ENCODE assay signal across 15 mouse cellular contexts in the genomic region with DNA sequence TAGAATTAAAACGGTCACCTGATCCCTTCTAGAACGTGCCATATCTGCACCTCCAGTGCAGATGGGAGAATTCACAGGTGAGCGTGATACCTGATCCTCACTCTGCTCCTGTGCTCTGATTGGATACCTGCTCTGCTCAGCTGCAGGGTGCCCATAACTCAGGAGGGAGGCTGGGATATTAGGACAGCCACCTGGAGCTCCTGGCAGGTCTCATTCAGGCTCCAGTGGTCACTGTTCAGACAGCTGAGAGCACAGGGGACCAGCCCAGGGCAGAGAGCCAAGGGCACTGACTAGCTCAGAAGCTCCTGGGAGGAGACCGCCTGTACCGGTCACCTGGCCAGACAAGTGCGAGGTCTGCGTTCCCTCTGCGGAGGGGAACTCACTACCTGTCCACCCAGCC.
A peak's percentile ranks its signal among the peaks of the same experiment; 100 is the strongest.
DNase-seq lines count a peak whose midpoint lies in the region; ATAC-seq and TF ChIP-seq lines count a peak whose summit lies in the region.
"Had no signal": no experiment of that assay in that cellular context is flagged by ENCODE, and none has a peak within 500 bp of the region (broad histone marks: within the 10 kb centered on the region; RNA-seq: fewer than 3 reads in every experiment).

No protein-coding gene starts in this region.

- TF ChIP-seq CTCF in kidney, adult 2 months (conservative IDR thresholded peaks at IDR 0.05; ENCODE audit: insufficient read depth, insufficient read length, low read depth, low read length) = no peak

- peaks cover 18% of the 10 kb centered on the region for H3K4me1 ChIP-seq in limb, embryonic 13.5 days
- H3K4me1 ChIP-seq in limb, embryonic 10.5 days = peaks cover 41% of the 10 kb centered on the region
- H3K4me1 ChIP-seq in kidney, adult 2 months (ENCODE audit: control insufficient read depth, insufficient read depth, low read length) = 0 out of 2 replicates have a peak, but pooled peaks cover 3% of the 10 kb centered on the region
- no peaks in the 10 kb centered on the region for H3K4me1 ChIP-seq in midbrain, embryonic 14.5 days (ENCODE audit: control insufficient read depth, insufficient read depth, low read length)

- no peaks in the 10 kb centered on the region for H3K36me3 ChIP-seq in limb, embryonic 13.5 days
- no peaks in the 10 kb centered on the region for H3K36me3 ChIP-seq in limb, embryonic 10.5 days
- no peaks in the 10 kb centered on the region for H3K36me3 ChIP-seq in kidney, adult 2 months (ENCODE audit: control insufficient read depth, insufficient read depth, low read length)
- H3K36me3 ChIP-seq in midbrain, embryonic 14.5 days (ENCODE audit: control insufficient read depth, insufficient read depth, low read length) = no peaks in the 10 kb centered on the region
- H3K36me3 ChIP-seq: hindbrain, embryonic 10.5 days; limb, embryonic 12.5 days had no signal

- H3K4me2 ChIP-seq in limb, embryonic 13.5 days (replicated peaks) = no peak overlapping the region
- no peak overlapping the region for H3K4me2 ChIP-seq in midbrain, embryonic 14.5 days (ENCODE audit: low read length)
- H3K4me2 ChIP-seq: limb, embryonic 12.5 days had no signal

- 0 out of 2 replicates have a peak, but pooled peaks have one; percentile 32 for ATAC-seq in limb, embryonic 13.5 days (ENCODE audit: low FRiP score, low read depth)
- ATAC-seq in midbrain, embryonic 14.5 days (ENCODE audit: low FRiP score, low TSS enrichment) = no peak
- ATAC-seq: liver, postnatal 0 days; Patski had no signal

- peak; percentile 37 for DNase-seq in cerebellum, adult 11 months
- DNase-seq in cerebellum, adult 9-11 months = no peak
- no peak for DNase-seq in limb, embryonic 10.5 days (ENCODE audit: low spot score)
- peak; percentile 59 for DNase-seq in kidney, adult 2 months
- DNase-seq in kidney, postnatal 36 days = peak; percentile 57 to 77
- DNase-seq in midbrain, embryonic 14.5 days = no peak
- DNase-seq in urinary bladder, postnatal 4 days (ENCODE audit: low spot score in 2 of 2) = no peak
- DNase-seq: layer of hippocampus, postnatal 36 days; liver, postnatal 0 days; right cerebral cortex, postnatal 14 days had no signal

- no peaks in the 10 kb centered on the region for H3K9me3 ChIP-seq in limb, embryonic 13.5 days
- no peaks in the 10 kb centered on the region for H3K9me3 ChIP-seq in limb, embryonic 10.5 days (replicated peaks)
- H3K9me3 ChIP-seq in midbrain, embryonic 14.5 days (ENCODE audit: control insufficient read depth, low read length) = no peaks in the 10 kb centered on the region
- H3K9me3 ChIP-seq: hindbrain, embryonic 10.5 days; limb, embryonic 12.5 days; megakaryocyte, embryonic 14.5 days had no signal

- peaks cover 14% of the 10 kb centered on the region for H3K27me3 ChIP-seq in limb, embryonic 13.5 days
- peaks cover 23% of the 10 kb centered on the region for H3K27me3 ChIP-seq in limb, embryonic 10.5 days (ENCODE audit: low read depth, poor library complexity, severe bottlenecking)
- no peaks in the 10 kb centered on the region for H3K27me3 ChIP-seq in kidney, adult 2 months (replicated peaks; ENCODE audit: control insufficient read depth, insufficient read depth, low read length)
- H3K27me3 ChIP-seq in midbrain, embryonic 14.5 days (ENCODE audit: control insufficient read depth, insufficient read depth, low read length) = no peaks in the 10 kb centered on the region; the same call in 1 of the 2 replicates
- H3K27me3 ChIP-seq: Patski had no signal

- 54% methylated on average over 8 of the region's 8 CpGs for WGBS in limb, embryonic 13.5 days
- WGBS in limb, embryonic 10.5 days = 69% methylated on average over 8 of the region's 8 CpGs
- 39% methylated on average over 8 of the region's 8 CpGs for WGBS in kidney, adult 2 months
- WGBS in midbrain, embryonic 14.5 days = 70% methylated on average over 8 of the region's 8 CpGs

- no peak overlapping the region for H3K4me3 ChIP-seq in limb, embryonic 13.5 days
- H3K4me3 ChIP-seq in limb, embryonic 10.5 days = no peak overlapping the region
- H3K4me3 ChIP-seq in kidney, adult 2 months (ENCODE audit: insufficient read depth, low read depth, low read length) = no peak overlapping the region
- H3K4me3 ChIP-seq in midbrain, embryonic 14.5 days (replicated peaks; ENCODE audit: low read depth, low read length) = no peak overlapping the region
- H3K4me3 ChIP-seq: hindbrain, embryonic 10.5 days; limb, embryonic 12.5 days; megakaryocyte, embryonic 14.5 days had no signal

- no peak overlapping the region for H3K27ac ChIP-seq in limb, embryonic 13.5 days
- no peak overlapping the region for H3K27ac ChIP-seq in limb, embryonic 10.5 days
- H3K27ac ChIP-seq in kidney, adult 2 months (ENCODE audit: insufficient read depth, low read depth, low read length) = no peak overlapping the region
- H3K27ac ChIP-seq in midbrain, embryonic 14.5 days (replicated peaks; ENCODE audit: low read depth, low read length) = no peak overlapping the region
- H3K27ac ChIP-seq: hindbrain, embryonic 10.5 days; limb, embryonic 12.5 days had no signal

- H3K9ac ChIP-seq in limb, embryonic 13.5 days = no peak overlapping the region
- no peak overlapping the region for H3K9ac ChIP-seq in midbrain, embryonic 14.5 days (replicated peaks; ENCODE audit: low read length)
- H3K9ac ChIP-seq: limb, embryonic 12.5 days; liver, postnatal 0 days had no signal

- TF ChIP-seq POLR2A in kidney, adult 2 months (IDR thresholded peaks at IDR 0.05; ENCODE audit: low read depth, low read length) = no peak

Comparison
In these comparisons a context has a peak if more than half of its experiments do, and no peak if none do; other contexts are left out.
1. DNase-seq: peak in cerebellum, adult 11 months (single experiment), kidney, adult 2 months (single experiment) and kidney, postnatal 36 days (2 of 2); none in cerebellum, adult 9-11 months (single experiment), limb, embryonic 10.5 days (single experiment), midbrain, embryonic 14.5 days (single experiment) and urinary bladder, postnatal 4 days (0 of 2).